Mouse (Mus musculus): ENCODE measurements around the gene Klc1.

DNA sequence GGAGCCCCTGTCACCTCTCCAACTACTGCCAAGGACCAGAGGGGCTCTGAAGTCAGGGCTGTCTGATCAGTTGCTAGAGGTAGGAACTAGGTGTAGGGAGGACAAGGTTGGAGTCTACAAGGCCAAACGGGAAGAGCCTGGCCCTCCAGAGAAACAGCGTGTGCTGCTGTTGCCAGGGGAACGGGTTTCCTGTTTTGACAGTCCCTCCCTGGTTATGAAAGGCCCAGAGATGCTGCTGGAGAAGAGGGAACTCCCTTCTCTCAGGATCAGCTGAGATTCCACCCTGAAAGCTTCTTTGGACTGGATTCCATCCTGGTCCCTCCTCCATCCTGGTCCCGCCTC lies 32.6 kb upstream of the Klc1 start:
- TF ChIP-seq GATA1 (IDR thresholded peaks at IDR 0.05; ENCODE audit: borderline replicate concordance, low read length) (no peak), FLI1 (IDR thresholded peaks at IDR 0.05; ENCODE audit: low read length) (no peak)
